Mouse (Mus musculus): ENCODE results near the gene Lpin1.

Lpin1 gene

GRCm38 (mm10) chr12:16570371-16571060 is 40.2 kb downstream of the Lpin1 start:
- no peak for DNase-seq

GRCm38 (mm10) chr12:16568936-16569650 is 41.7 kb downstream of the Lpin1 start:
- DNase-seq, result no peak

- peak; percentile 51 to 74 for DNase-seq
Measured at GRCm38 (mm10) chr12:16568496-16568895, 42.3 kb downstream of the Lpin1 start.

GRCm38 (mm10) chr12:16568090-16568489 is 42.7 kb downstream of the Lpin1 start:
- no peak for DNase-seq

- peak in 1 of 2 experiments; percentile 50 for DNase-seq
Measured at GRCm38 (mm10) chr12:16563427-16563826, 47.3 kb downstream of the Lpin1 start.

- no peak for DNase-seq
Measured at GRCm38 (mm10) chr12:16562647-16563046, 48.1 kb downstream of the Lpin1 start.

GRCm38 (mm10) chr12:16562181-16562580 is 48.6 kb downstream of the Lpin1 start:
- DNase-seq, result no peak

GRCm38 (mm10) chr12:16557271-16557670 is 53.5 kb downstream of the Lpin1 start:
- DNase-seq, result no peak

GRCm38 (mm10) chr12:16554171-16554570 is 56.6 kb downstream of the Lpin1 start:
- DNase-seq, result no peak

GRCm38 (mm10) chr12:16552108-16552771 is 58.5 kb downstream of the Lpin1 start:
- peak in 1 of 2 experiments; percentile 19 for DNase-seq

- DNase-seq, result no peak
Measured at GRCm38 (mm10) chr12:16550983-16551454, 59.7 kb downstream of the Lpin1 start.

- DNase-seq, result no peak
Measured at GRCm38 (mm10) chr12:16548824-16549375, 61.9 kb downstream of the Lpin1 start.

GRCm38 (mm10) chr12:16541606-16542005 is 69.2 kb downstream of the Lpin1 start:
- DNase-seq, result no peak

- no peak for DNase-seq
Measured at GRCm38 (mm10) chr12:16540712-16541111, 70.1 kb downstream of the Lpin1 start.

GRCm38 (mm10) chr12:16539965-16540661 is 70.7 kb downstream of the Lpin1 start:
- no peak for DNase-seq

GRCm38 (mm10) chr12:16533331-16533828 is 77.4 kb downstream of the Lpin1 start:
- peak; percentile 40 to 74 for DNase-seq

- DNase-seq, result no peak
Measured at GRCm38 (mm10) chr12:16532860-16533230, 77.9 kb downstream of the Lpin1 start.

GRCm38 (mm10) chr12:16531956-16532859 is 78.6 kb downstream of the Lpin1 start:
- no peak for DNase-seq

- DNase-seq, result no peak
Measured at GRCm38 (mm10) chr12:16528650-16529049, 82.1 kb downstream of the Lpin1 start.

GRCm38 (mm10) chr12:16527941-16528340 is 82.8 kb downstream of the Lpin1 start:
- no peak for DNase-seq

- DNase-seq, result no peak
Measured at GRCm38 (mm10) chr12:16526862-16527261, 83.9 kb downstream of the Lpin1 start.
